Mouse (Mus musculus) intestine, embryonic 16.5 days (tissue): ENCODE measurements at regions not wholly inside any gene's neighbourhood (a gene's known extent, or its start where the extent isn't known, plus 50 kb on each side); places are given as distances from the start of the nearest gene placed in this dataset.
A peak's percentile ranks its signal among the peaks of the same experiment; 100 is the strongest.

ENCODE experiments used
- ATAC-seq: fragments of 200-750 bp; cut with Nextera tagmentation; 2 replicates; pipeline ENCODE4 v1.8.0; 2017; ENCODE audit warnings: moderate TSS enrichment, moderate library complexity
- H3K27ac ChIP-seq: fragments of 300-500 bp; sonication (generic); 2 replicates; pipeline ENCODE4 v1.5.1; 2014; ENCODE audit warnings: mild to moderate bottlenecking, low read length
- H3K27me3 ChIP-seq: fragments of 300-500 bp; sonication (generic); replicated peaks from 2 replicates; pipeline ENCODE4 v1.6.1; 2014; ENCODE audit warnings: low read length, control low read depth, mixed read lengths; ENCODE audit not compliant: control insufficient read depth, insufficient read depth
- H3K36me3 ChIP-seq: fragments of 300-500 bp; sonication (generic); 2 replicates; pipeline ENCODE4 v1.6.1; 2014; ENCODE audit warnings: low read length, control low read depth; ENCODE audit not compliant: control insufficient read depth, insufficient read depth
- H3K4me1 ChIP-seq: fragments of 300-500 bp; sonication (generic); 2 replicates; pipeline ENCODE4 v1.6.1; 2014; ENCODE audit warnings: low read length, control low read depth, mixed read lengths; ENCODE audit not compliant: control insufficient read depth, insufficient read depth
- H3K4me2 ChIP-seq: fragments of 300-500 bp; sonication (generic); 2 replicates; pipeline ENCODE4 v1.6.1; 2014; ENCODE audit warnings: low read depth, low read length, control low read depth
- H3K4me3 ChIP-seq: fragments of 300-500 bp; sonication (generic); 2 replicates; pipeline ENCODE4 v1.5.1; 2014; ENCODE audit warnings: mild to moderate bottlenecking, low read length
- H3K9ac ChIP-seq: fragments of 300-500 bp; sonication (generic); 2 replicates; pipeline ENCODE4 v1.6.1; 2014; ENCODE audit warnings: low read depth, low read length
- H3K9me3 ChIP-seq: fragments of 300-500 bp; sonication (generic); 2 replicates; pipeline ENCODE4 v1.6.1; 2016; ENCODE audit warnings: low read length, control low read depth; ENCODE audit not compliant: control insufficient read depth
- WGBS: fragments of 180-500 bp; shearing (Covaris S2); extraction: QIAGEN DNeasy Blood & Tissue Kit; methylation state at CpG from one replicate; pipeline ENCODE4 v1.1.7; 2014; 5-methylcytosine and 5-hydroxymethylcytosine counted together

GRCm38 (mm10) chr4:56652819-56653218 lies 87.1 kb upstream of the Gm26657 start:
- H3K27me3 ChIP-seq = no peaks in the 10 kb centered on the region
- H3K27ac ChIP-seq = no peak overlapping the region
- no peaks in the 10 kb centered on the region for H3K9me3 ChIP-seq
- H3K9ac ChIP-seq = no peak overlapping the region
- H3K4me3 ChIP-seq = no peak overlapping the region
- 79% methylated on average over 5 of the region's 5 CpGs for WGBS
- H3K4me1 ChIP-seq = no peaks in the 10 kb centered on the region; the same call in 1 of the 2 replicates
- no peak for ATAC-seq
- no peak overlapping the region for H3K4me2 ChIP-seq
- H3K36me3 ChIP-seq = no peaks in the 10 kb centered on the region

GRCm38 (mm10) chr4:56649731-56650130 lies 90.1 kb upstream of the Gm26657 start:
- Histone ChIP-seq H3K4me2 (no peak overlapping the region), H3K27ac (no peak overlapping the region), H3K9me3 (no peaks in the 10 kb centered on the region), H3K4me3 (no peak overlapping the region), H3K4me1 (no peaks in the 10 kb centered on the region; the same call in 1 of the 2 replicates), H3K9ac (no peak overlapping the region), H3K27me3 (no peaks in the 10 kb centered on the region), H3K36me3 (no peaks in the 10 kb centered on the region)
- 87% methylated on average over 1 of the region's 1 CpGs for WGBS
- no peak for ATAC-seq

GRCm38 (mm10) chr4:56643999-56644962 lies 95.6 kb upstream of the Gm26657 start:
- H3K27ac ChIP-seq = no peak overlapping the region
- no peak overlapping the region for H3K9ac ChIP-seq
- H3K27me3 ChIP-seq = no peaks in the 10 kb centered on the region
- H3K4me1 ChIP-seq = peaks cover 6% of the 10 kb centered on the region; the same call in 1 of the 2 replicates
- H3K36me3 ChIP-seq = no peaks in the 10 kb centered on the region
- peak; percentile 55 for ATAC-seq
- H3K4me2 ChIP-seq = no peak overlapping the region
- no peaks in the 10 kb centered on the region for H3K9me3 ChIP-seq
- H3K4me3 ChIP-seq = peak overlapping the region; percentile 5; the same call in 1 of the 2 replicates
- WGBS = 33% methylated on average over 20 of the region's 20 CpGs

GRCm38 (mm10) chr4:56643491-56643890 lies 96.4 kb upstream of the Gm26657 start:
- peaks cover 11% of the 10 kb centered on the region; the same call in 1 of the 2 replicates for H3K4me1 ChIP-seq
- H3K27ac ChIP-seq = no peak overlapping the region
- no peak for ATAC-seq
- no peaks in the 10 kb centered on the region for H3K27me3 ChIP-seq
- no peaks in the 10 kb centered on the region for H3K36me3 ChIP-seq
- H3K9ac ChIP-seq = no peak overlapping the region
- WGBS = 82% methylated on average over 1 of the region's 1 CpGs
- H3K4me3 ChIP-seq = no peak overlapping the region
- H3K9me3 ChIP-seq = no peaks in the 10 kb centered on the region
- no peak overlapping the region for H3K4me2 ChIP-seq

GRCm38 (mm10) chr4:56639709-56640108 lies 100.2 kb upstream of the Gm26657 start:
- H3K4me1 ChIP-seq = peaks cover 11% of the 10 kb centered on the region; the same call in 1 of the 2 replicates
- H3K9ac ChIP-seq = no peak overlapping the region
- H3K27me3 ChIP-seq = no peaks in the 10 kb centered on the region
- 36% methylated on average over 4 of the region's 4 CpGs for WGBS
- no peak overlapping the region for H3K4me3 ChIP-seq
- H3K27ac ChIP-seq = no peak overlapping the region
- no peaks in the 10 kb centered on the region for H3K9me3 ChIP-seq
- ATAC-seq = no peak
- H3K36me3 ChIP-seq = no peaks in the 10 kb centered on the region
- no peak overlapping the region for H3K4me2 ChIP-seq

- no peaks in the 10 kb centered on the region for H3K36me3 ChIP-seq
- no peak for ATAC-seq
- WGBS = 22% methylated on average over 14 of the region's 14 CpGs
- H3K9me3 ChIP-seq = no peaks in the 10 kb centered on the region
- H3K9ac ChIP-seq = no peak overlapping the region
- H3K27ac ChIP-seq = no peak overlapping the region
- H3K4me2 ChIP-seq = no peak overlapping the region
- no peak overlapping the region for H3K4me3 ChIP-seq
- H3K27me3 ChIP-seq = no peaks in the 10 kb centered on the region
- peaks cover 7% of the 10 kb centered on the region; the same call in 1 of the 2 replicates for H3K4me1 ChIP-seq
Observed at GRCm38 (mm10) chr4:56638704-56639478, 101.0 kb upstream of the Gm26657 start.

- no peak overlapping the region for H3K4me3 ChIP-seq
- H3K4me2 ChIP-seq = no peak overlapping the region
- H3K9ac ChIP-seq = no peak overlapping the region
- H3K27ac ChIP-seq = no peak overlapping the region
- H3K36me3 ChIP-seq = no peaks in the 10 kb centered on the region
- 0 out of 2 replicates have a peak, but pooled peaks cover 5% of the 10 kb centered on the region for H3K4me1 ChIP-seq
- 72% methylated on average over 1 of the region's 1 CpGs for WGBS
- H3K9me3 ChIP-seq = no peaks in the 10 kb centered on the region
- H3K27me3 ChIP-seq = no peaks in the 10 kb centered on the region
- no peak for ATAC-seq
Observed at GRCm38 (mm10) chr4:56636265-56636664, 103.6 kb upstream of the Gm26657 start.

GRCm38 (mm10) chr4:56633528-56633927 lies 106.3 kb upstream of the Gm26657 start:
- H3K4me1 ChIP-seq = no peaks in the 10 kb centered on the region
- H3K4me2 ChIP-seq = no peak overlapping the region
- no peaks in the 10 kb centered on the region for H3K9me3 ChIP-seq
- H3K27ac ChIP-seq = no peak overlapping the region
- H3K4me3 ChIP-seq = no peak overlapping the region
- no peaks in the 10 kb centered on the region for H3K27me3 ChIP-seq
- ATAC-seq = no peak
- no peaks in the 10 kb centered on the region for H3K36me3 ChIP-seq
- WGBS = 39% methylated on average over 4 of the region's 4 CpGs
- no peak overlapping the region for H3K9ac ChIP-seq

GRCm38 (mm10) chr4:56630251-56630650 lies 109.6 kb upstream of the Gm26657 start:
- H3K36me3 ChIP-seq = no peaks in the 10 kb centered on the region
- no peak overlapping the region for H3K4me2 ChIP-seq
- H3K9ac ChIP-seq = no peak overlapping the region

More at GRCm38 (mm10) chr4:56630251-56630650, 109.6 kb upstream of the Gm26657 start:
- H3K4me1 ChIP-seq = no peaks in the 10 kb centered on the region
- H3K27ac ChIP-seq = no peak overlapping the region
- H3K27me3 ChIP-seq = no peaks in the 10 kb centered on the region
- no peaks in the 10 kb centered on the region for H3K9me3 ChIP-seq
- no peak overlapping the region for H3K4me3 ChIP-seq
- no peak for ATAC-seq
- WGBS = 61% methylated on average over 6 of the region's 6 CpGs
